Mouse (Mus musculus) heart, adult 9 months (tissue): Measurements from ENCODE around the gene Tmem80.

Source experiments
- DNase-seq, 2 experiments: peaks; one replicate each; pipeline ENCODE4 v3.0.0; 2022; ENCODE audit warnings: low spot score in 2 of 2

The Tmem80 gene

DNA sequence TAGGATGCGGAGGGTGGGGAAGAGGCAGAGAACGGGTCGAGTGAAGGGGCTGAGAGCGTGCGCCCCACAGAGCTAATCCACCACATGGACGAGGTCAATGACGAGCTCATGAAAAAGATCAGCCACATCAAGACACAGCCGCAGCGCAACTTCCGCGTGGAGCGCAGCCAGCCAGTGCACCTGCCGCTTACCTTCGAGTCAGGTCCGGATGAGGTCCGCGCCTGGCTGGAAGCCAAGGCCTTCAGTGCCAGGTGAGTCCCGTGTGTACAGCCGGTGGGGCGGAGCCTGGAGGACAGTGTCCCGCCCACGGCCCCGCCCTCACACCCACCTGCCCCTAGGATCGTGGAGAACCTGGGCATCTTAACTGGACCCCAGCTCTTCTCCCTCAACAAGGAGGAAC lies 34.0 kb downstream of the Tmem80 start:
- DNase-seq = no peak

DNA sequence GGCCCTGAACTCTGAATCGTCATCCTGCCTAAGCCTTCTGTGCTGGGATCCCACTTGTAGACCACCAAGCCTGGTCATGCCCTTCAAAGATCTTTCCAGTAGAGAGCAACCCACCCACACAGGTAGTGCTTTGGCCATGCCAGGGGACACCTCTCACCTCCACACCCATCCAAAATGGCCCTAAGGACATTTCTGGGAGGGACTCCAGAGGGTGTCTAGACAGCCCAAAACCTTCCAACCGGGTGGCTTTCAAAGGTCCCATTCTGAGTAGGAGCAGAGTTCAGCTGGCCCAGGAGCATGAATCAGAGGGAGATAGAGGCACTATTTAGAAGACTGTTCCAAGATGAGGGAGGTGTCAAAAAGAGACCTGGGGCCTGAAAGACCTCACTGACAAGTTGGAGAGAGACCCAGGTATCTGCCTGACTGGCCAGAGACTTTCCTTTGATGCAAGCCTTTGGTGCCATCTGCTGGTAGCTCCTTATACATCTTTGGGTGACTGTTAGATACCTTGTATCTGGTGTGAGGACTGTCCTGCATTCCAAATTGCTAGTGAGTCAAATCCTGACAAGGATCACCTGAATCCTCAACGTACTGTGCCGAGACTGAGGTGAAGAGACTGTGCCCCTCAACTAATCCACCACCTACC lies 35.7 kb downstream of the Tmem80 start:
- peak; percentile 23 to 52 for DNase-seq

DNA sequence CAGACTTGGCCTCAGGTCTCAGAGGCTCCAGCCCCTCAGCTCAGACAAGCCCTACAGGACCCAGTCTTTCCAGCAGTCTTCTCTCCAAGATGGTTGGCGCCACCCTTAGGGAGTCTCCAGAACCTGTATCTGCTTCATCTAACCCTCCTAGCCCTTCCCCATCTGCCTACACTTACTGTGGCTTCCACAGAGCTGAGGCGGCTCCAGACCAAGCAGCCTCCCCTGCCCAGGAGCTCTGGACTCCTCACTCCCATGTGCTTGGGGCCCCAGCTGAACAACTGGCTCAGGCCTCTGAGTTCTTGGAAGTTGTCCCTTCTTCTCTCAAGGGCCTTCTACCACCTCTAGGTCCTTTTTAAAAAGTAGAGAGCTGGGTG lies 36.2 kb downstream of the Tmem80 start:
- DNase-seq = no peak

- DNase-seq = no peak
Observed at GRCm38 (mm10) chr7:141364349-141365048, 37.0 kb downstream of the Tmem80 start.

GRCm38 (mm10) chr7:141365049-141365445 lies 37.5 kb downstream of the Tmem80 start:
- no peak for DNase-seq

DNA sequence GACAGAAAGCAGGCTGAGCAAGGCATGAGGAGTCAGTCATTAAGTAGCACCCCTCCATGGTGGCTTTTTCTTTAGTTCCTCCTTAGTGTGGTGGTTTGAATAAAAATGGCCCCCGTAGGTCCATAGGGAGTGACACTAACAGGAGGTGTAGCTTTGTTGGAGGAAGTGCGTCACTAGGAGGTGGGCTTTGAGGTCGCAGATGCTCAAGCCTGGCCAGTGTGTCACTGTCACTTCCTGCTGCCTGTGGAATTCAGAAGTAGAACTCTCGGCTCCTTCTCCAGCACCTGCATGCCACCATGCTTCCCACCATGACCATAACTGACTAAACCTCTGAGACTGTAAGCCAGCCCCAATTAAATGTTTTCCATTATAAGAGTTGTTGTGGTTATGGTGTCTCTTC lies 39.8 kb downstream of the Tmem80 start:
- DNase-seq = no peak

DNA sequence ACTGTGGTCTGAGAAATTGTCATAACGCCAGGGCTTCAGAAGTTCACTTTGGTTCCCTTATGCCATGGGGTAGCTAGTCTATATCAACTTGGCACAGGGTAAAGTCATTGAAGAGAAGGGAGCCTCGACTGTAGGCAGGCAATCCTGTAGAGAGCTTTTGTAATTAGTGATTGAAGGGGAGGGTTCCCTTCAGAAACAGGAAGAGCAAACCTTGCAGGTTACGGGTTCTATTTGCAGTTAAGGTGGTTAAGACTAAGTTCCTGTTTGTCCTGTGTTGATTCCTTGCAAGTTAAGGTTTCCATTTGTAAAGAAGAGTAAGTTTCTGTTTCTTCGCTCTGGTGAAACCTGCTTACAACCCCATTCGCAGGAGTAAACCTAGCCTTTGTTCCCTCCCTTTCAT lies 42.4 kb downstream of the Tmem80 start:
- DNase-seq = no peak

GRCm38 (mm10) chr7:141371942-141372595 lies 44.5 kb downstream of the Tmem80 start:
- no peak for DNase-seq

DNA sequence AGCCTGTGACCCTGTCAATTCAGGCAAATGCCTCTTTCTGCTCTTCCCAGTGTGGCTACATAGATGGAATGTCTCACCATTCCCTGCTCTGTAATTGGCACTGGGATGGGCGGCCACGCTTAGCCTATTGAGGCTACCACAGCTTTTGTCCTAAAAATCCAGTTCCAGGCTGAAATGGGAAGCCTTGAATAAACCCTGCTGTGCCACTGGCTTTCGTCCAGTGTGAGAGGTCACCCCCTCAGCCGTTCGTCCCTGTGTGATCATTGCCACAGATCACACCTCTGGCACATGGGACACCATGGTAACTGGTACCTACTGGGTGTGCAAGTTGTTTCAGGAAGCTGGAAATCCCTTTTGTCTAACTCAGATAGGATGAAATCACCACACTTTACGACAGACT lies 46.1 kb downstream of the Tmem80 start:
- DNase-seq = no peak

DNA sequence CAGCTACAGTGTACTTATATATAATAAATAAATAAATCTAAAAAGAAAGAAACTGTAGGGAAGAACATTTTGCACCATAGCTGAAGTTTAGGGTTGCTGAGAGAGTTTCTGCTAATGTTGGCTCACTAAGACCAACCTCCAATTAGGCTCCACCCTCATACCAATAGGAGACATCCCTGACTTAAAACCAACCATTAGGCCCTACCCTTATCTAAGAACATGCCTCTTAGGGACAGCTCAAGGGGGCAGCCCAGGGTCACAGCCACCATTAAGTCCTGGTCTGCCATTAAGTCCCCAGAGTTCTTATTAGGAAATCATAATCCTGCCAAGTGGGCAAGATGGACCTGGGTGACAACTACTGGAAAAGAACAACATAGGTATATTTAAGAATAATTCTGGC lies 46.9 kb downstream of the Tmem80 start:
- DNase-seq = no peak

- DNase-seq = no peak
Observed at GRCm38 (mm10) chr7:141379584-141379983, 52.0 kb downstream of the Tmem80 start.

- no peak for DNase-seq
Observed at GRCm38 (mm10) chr7:141381068-141381835, 53.7 kb downstream of the Tmem80 start.
